Mouse (Mus musculus): ENCODE measurements around the gene Ankdd1a. TPM values are rescaled to one million over a fixed set of nuclear protein-coding genes. Genes with fewer than 3 reads are reported as not detected.

Ankdd1a gene
- total and polyA plus RNA-seq, 2 experiments from 2014 or later = not detected

DNA sequence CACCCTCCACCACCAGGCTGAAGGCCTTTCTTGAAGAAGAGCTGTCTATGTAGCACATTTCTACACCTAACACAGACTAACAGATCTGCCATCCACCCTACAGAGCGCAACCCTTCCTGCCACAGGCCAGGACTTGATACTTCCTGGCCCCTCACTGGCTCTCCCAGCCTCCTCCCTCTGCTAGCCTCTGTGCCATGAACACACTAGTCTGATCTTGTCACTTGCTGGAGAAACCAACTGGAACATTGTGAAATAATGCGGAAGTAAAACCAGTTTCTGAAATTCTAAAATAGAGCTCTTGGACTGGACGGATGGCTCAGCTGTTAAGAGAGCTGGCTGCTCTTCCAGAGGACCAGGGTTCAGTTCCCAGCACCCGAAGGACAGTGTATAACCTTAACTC lies 27.1 kb downstream of the Ankdd1a start:
- Histone ChIP-seq H3K9ac (replicated peaks; ENCODE audit: low read depth, low read length) (no peak overlapping the region), H3K4me1 (ENCODE audit: control insufficient read depth, insufficient read depth) (no peaks in the 10 kb centered on the region), H3K27ac (ENCODE audit: low read depth) (no peak overlapping the region), H3K9me3 (replicated peaks; ENCODE audit: control insufficient read depth, low read length) (no peaks in the 10 kb centered on the region), H3K36me3 (replicated peaks; ENCODE audit: control insufficient read depth, insufficient read depth, low read length) (0 out of 2 replicates have a peak, but pooled peaks cover 11% of the 10 kb centered on the region), H3K27me3 (ENCODE audit: control insufficient read depth, insufficient read depth, low read length) (no peaks in the 10 kb centered on the region), H3K4me3 (ENCODE audit: low read depth, low read length) (no peak overlapping the region), H3K4me2 (ENCODE audit: low read depth, low read length) (no peak overlapping the region)
- 96% methylated on average over 4 of the region's 4 CpGs for WGBS
- TF ChIP-seq CTCF (IDR thresholded peaks at IDR 0.05; ENCODE audit: low read depth) (no peak), EP300 (IDR thresholded peaks at IDR 0.05; ENCODE audit: low read depth) (no peak)
- no peak for ATAC-seq (ENCODE audit: insufficient read depth, low read depth)
- no peak for DNase-seq (ENCODE audit: low spot score)

DNA sequence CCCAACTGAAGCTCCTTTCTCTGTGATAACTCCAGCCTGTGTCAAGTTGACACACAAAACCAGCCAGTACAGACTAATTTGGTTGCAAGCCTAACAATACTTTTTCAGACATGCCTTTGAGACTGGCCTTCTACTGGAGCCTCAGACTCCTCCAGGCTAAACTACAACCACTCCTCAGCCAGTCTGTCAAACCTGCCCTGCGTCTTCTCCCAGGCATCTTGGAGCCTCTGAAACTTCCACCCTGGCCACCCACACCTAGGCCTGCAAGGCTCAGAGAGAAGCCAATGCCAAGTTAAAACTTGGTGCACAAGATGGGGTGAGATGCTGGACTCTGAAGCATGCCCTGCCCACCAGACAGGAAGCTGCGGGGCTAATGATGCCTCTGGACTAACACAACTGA lies 27.6 kb downstream of the Ankdd1a start:
- no peak overlapping the region for H3K27ac ChIP-seq (ENCODE audit: low read depth)
- no peaks in the 10 kb centered on the region for H3K27me3 ChIP-seq (ENCODE audit: control insufficient read depth, insufficient read depth, low read length)
- no peak for DNase-seq (ENCODE audit: low spot score)
- no peak overlapping the region for H3K4me3 ChIP-seq (ENCODE audit: low read depth, low read length)
- H3K9ac ChIP-seq (replicated peaks; ENCODE audit: low read depth, low read length) = no peak overlapping the region
- peaks cover 16% of the 10 kb centered on the region for H3K36me3 ChIP-seq (replicated peaks; ENCODE audit: control insufficient read depth, insufficient read depth, low read length)
- H3K9me3 ChIP-seq (replicated peaks; ENCODE audit: control insufficient read depth, low read length) = no peaks in the 10 kb centered on the region
- no peaks in the 10 kb centered on the region for H3K4me1 ChIP-seq (ENCODE audit: control insufficient read depth, insufficient read depth)
- ATAC-seq (ENCODE audit: insufficient read depth, low read depth) = no peak
- no peak overlapping the region for H3K4me2 ChIP-seq (ENCODE audit: low read depth, low read length)
- TF ChIP-seq EP300 (IDR thresholded peaks at IDR 0.05; ENCODE audit: low read depth) (no peak), CTCF (IDR thresholded peaks at IDR 0.05; ENCODE audit: low read depth) (no peak)
- WGBS = 85% methylated on average over 2 of the region's 2 CpGs

DNA sequence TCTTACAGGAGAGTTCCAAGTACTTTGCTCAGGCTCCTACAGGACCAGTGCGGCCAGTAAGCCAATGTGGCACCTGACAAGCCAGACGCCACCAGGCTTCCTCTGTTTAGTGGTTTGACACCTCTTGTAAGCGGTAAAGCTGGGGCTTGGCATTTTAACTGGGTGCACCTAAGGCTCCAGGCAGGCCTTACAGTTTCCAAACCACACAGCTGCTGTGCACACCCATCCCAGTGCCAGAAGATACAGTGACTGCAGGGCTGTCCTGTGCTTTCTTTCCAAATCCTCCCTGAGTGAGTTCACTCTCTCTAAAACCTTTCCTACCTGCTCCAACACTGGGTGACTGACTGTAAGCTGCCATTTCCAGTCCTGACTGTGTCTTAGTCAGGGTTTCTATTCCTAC lies 28.5 kb downstream of the Ankdd1a start:
- no peak overlapping the region for H3K27ac ChIP-seq (ENCODE audit: low read depth)
- H3K9ac ChIP-seq (replicated peaks; ENCODE audit: low read depth, low read length) = no peak overlapping the region
- DNase-seq (ENCODE audit: low spot score) (no peak), ATAC-seq (ENCODE audit: insufficient read depth, low read depth) (no peak)
- no peak for TF ChIP-seq EP300 (IDR thresholded peaks at IDR 0.05; ENCODE audit: low read depth)
- no peak for TF ChIP-seq CTCF (IDR thresholded peaks at IDR 0.05; ENCODE audit: low read depth)
- H3K9me3 ChIP-seq (replicated peaks; ENCODE audit: control insufficient read depth, low read length) = no peaks in the 10 kb centered on the region
- H3K4me2 ChIP-seq (ENCODE audit: low read depth, low read length) = no peak overlapping the region
- 93% methylated on average over 3 of the region's 3 CpGs for WGBS
- no peak overlapping the region for H3K4me3 ChIP-seq (ENCODE audit: low read depth, low read length)
- H3K4me1 ChIP-seq (ENCODE audit: control insufficient read depth, insufficient read depth) = no peaks in the 10 kb centered on the region
- peaks cover 25% of the 10 kb centered on the region for H3K36me3 ChIP-seq (replicated peaks; ENCODE audit: control insufficient read depth, insufficient read depth, low read length)
- no peaks in the 10 kb centered on the region for H3K27me3 ChIP-seq (ENCODE audit: control insufficient read depth, insufficient read depth, low read length)

DNA sequence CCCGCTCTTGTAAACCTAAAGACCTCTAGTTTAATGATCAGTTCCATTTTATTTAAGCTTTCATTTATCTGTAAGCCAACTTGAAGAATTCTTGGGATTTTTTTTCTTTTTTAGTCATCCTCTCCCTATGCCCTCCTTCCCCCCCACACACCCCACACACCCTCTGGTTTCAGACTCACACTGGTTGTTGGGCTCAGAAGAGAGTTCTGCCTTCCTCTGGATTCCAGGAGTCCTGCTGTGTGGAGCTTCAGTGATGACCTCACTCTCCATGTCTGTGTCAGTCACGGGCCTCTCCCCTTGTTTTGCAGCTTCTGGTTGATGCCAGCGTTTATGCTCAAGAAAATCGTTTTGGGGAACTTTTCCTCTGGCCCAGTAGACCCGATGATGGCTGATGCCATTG lies 39.9 kb downstream of the Ankdd1a start:
- Histone ChIP-seq H3K4me1 (ENCODE audit: control insufficient read depth, insufficient read depth) (no peaks in the 10 kb centered on the region), H3K27ac (ENCODE audit: low read depth) (no peak overlapping the region), H3K27me3 (ENCODE audit: control insufficient read depth, insufficient read depth, low read length) (no peaks in the 10 kb centered on the region), H3K4me2 (ENCODE audit: low read depth, low read length) (no peak overlapping the region), H3K4me3 (ENCODE audit: low read depth, low read length) (no peak overlapping the region), H3K9ac (replicated peaks; ENCODE audit: low read depth, low read length) (no peak overlapping the region), H3K36me3 (replicated peaks; ENCODE audit: control insufficient read depth, insufficient read depth, low read length) (peaks cover 70% of the 10 kb centered on the region), H3K9me3 (replicated peaks; ENCODE audit: control insufficient read depth, low read length) (no peaks in the 10 kb centered on the region)
- ATAC-seq (ENCODE audit: insufficient read depth, low read depth) (no peak), DNase-seq (ENCODE audit: low spot score) (no peak)
- TF ChIP-seq CTCF (IDR thresholded peaks at IDR 0.05; ENCODE audit: low read depth) (no peak), EP300 (IDR thresholded peaks at IDR 0.05; ENCODE audit: low read depth) (no peak)
- WGBS = 79% methylated on average over 5 of the region's 5 CpGs

DNA sequence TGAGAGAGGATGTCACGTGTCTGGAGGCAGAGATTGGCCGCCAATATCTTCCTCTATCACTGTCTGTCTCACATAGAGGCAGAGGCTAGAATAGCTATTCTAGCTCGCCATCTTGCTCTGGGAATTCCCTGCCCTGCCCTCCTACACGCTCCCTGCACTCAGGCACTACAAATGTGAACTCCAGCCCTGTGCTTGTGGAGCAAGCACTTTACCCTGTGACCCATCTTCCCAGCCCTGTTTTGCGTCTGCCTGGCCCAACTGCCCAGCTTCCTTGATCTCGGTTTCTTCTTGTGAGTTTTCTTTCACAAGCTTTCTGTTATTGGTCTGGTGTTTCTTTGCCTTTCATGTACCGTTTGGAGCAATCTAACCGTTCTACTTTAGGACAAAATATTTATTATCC lies 40.8 kb downstream of the Ankdd1a start:
- ATAC-seq (ENCODE audit: insufficient read depth, low read depth) (no peak), DNase-seq (ENCODE audit: low spot score) (no peak)
- no peak overlapping the region for H3K4me3 ChIP-seq (ENCODE audit: low read depth, low read length)
- H3K9me3 ChIP-seq (replicated peaks; ENCODE audit: control insufficient read depth, low read length) = no peaks in the 10 kb centered on the region
- H3K27ac ChIP-seq (ENCODE audit: low read depth) = no peak overlapping the region
- no peak overlapping the region for H3K4me2 ChIP-seq (ENCODE audit: low read depth, low read length)
- H3K36me3 ChIP-seq (replicated peaks; ENCODE audit: control insufficient read depth, insufficient read depth, low read length) = peaks cover 70% of the 10 kb centered on the region
- H3K9ac ChIP-seq (replicated peaks; ENCODE audit: low read depth, low read length) = no peak overlapping the region
- H3K4me1 ChIP-seq (ENCODE audit: control insufficient read depth, insufficient read depth) = no peaks in the 10 kb centered on the region
- 82% methylated on average over 8 of the region's 8 CpGs for WGBS
- H3K27me3 ChIP-seq (ENCODE audit: control insufficient read depth, insufficient read depth, low read length) = no peaks in the 10 kb centered on the region
- TF ChIP-seq CTCF (IDR thresholded peaks at IDR 0.05; ENCODE audit: low read depth) (no peak), EP300 (IDR thresholded peaks at IDR 0.05; ENCODE audit: low read depth) (no peak)

DNA sequence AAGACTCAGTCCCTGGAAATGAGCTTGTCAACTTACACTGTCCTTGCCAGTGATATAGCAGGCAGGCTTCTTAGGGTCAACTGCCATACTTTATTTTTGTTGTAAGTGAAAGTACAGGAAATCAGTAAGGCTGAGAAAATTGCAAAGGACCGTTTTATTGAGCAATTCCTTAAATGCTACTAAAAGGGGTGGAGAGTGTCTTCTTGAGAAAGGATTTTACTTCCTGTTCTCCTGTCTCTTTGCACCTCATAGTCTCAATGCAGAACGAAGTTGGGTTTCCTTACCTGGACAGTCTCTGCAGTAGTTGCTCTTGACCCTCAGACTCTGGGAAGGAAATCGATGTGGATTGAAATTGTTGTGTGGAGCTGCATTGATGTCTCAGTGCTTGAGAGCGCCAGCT lies 47.2 kb downstream of the Ankdd1a start:
- TF ChIP-seq EP300 (IDR thresholded peaks at IDR 0.05; ENCODE audit: low read depth) = no peak
- no peak for TF ChIP-seq CTCF (IDR thresholded peaks at IDR 0.05; ENCODE audit: low read depth)
- no peak overlapping the region for H3K4me2 ChIP-seq (ENCODE audit: low read depth, low read length)
- H3K36me3 ChIP-seq (replicated peaks; ENCODE audit: control insufficient read depth, insufficient read depth, low read length) = peaks cover 65% of the 10 kb centered on the region
- H3K4me1 ChIP-seq (ENCODE audit: control insufficient read depth, insufficient read depth) = no peaks in the 10 kb centered on the region
- WGBS = 82% methylated on average over 4 of the region's 4 CpGs
- no peaks in the 10 kb centered on the region for H3K27me3 ChIP-seq (ENCODE audit: control insufficient read depth, insufficient read depth, low read length)
- no peaks in the 10 kb centered on the region for H3K9me3 ChIP-seq (replicated peaks; ENCODE audit: control insufficient read depth, low read length)
- ATAC-seq (ENCODE audit: insufficient read depth, low read depth) = no peak
- H3K27ac ChIP-seq (ENCODE audit: low read depth) = no peak overlapping the region
- H3K4me3 ChIP-seq (ENCODE audit: low read depth, low read length) = no peak overlapping the region
- DNase-seq (ENCODE audit: low spot score) = no peak
- no peak overlapping the region for H3K9ac ChIP-seq (replicated peaks; ENCODE audit: low read depth, low read length)

All from heart, postnatal 0 days (tissue).